Mouse (Mus musculus) mature B cell (primary cell): ENCODE data around the gene Gucy2e.

Source experiments
- in situ Hi-C: fragments of 300-500 bp; cut with MboI; formaldehyde crosslinking; loops from 2 replicates; pipeline ENCODE4 v1.14.3; 2019

Gene Gucy2e

GRCm38 (mm10) chr11:69236926-69237260, at the start of gene Gucy2e:
Gene Gucy2e (minus strand): TSS chr11:69237036.
- in situ Hi-C loops = no loop called here

DNA sequence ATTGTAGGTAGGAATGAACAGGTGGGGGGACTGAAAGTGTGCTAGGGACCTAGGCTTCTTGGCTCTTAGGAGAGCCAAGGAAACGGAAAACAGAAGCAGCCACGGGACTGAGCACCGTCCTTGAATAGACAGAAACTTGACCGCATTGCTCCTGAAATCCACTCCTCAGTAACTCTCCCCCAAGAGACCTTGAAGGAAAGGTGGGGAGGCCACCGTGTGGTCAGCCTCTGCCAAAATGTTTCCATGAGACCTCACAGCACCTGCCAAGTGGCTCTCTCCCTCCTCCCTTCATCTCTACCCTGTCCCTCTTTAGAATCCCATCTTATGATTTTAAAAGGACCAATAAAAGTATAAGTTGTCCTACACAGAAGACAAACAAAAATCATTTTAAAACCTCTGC, 40.4 kb upstream of the Gucy2e start:
- in situ Hi-C loops = no loop called here

- in situ Hi-C loops = no loop called here
These were observed 39.2 kb upstream of the Gucy2e start for GRCm38 (mm10) chr11:69276081-69276480.

DNA sequence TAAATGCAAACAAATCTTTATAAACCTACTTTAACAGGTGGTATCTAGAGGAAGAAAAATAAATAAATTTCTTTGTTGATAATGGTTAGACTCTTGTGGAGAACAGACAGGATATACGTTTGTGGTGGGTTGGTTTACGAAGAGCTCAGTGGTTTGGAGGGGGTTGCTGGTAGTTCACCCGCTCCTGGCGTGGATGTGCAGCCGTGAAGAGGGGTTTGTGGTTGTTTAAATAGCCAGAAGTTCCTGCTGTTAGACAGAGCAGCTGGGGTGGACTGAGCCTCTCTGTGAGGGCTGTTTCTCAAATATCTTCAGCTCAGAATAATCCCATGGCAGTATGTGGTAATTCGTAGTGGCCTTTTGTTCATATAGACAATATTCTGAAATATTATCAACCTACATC, 38.8 kb upstream of the Gucy2e start:
- in situ Hi-C loops = no loop called here

- in situ Hi-C loops = no loop called here
These were observed 35.4 kb upstream of the Gucy2e start for GRCm38 (mm10) chr11:69272122-69272740.

DNA sequence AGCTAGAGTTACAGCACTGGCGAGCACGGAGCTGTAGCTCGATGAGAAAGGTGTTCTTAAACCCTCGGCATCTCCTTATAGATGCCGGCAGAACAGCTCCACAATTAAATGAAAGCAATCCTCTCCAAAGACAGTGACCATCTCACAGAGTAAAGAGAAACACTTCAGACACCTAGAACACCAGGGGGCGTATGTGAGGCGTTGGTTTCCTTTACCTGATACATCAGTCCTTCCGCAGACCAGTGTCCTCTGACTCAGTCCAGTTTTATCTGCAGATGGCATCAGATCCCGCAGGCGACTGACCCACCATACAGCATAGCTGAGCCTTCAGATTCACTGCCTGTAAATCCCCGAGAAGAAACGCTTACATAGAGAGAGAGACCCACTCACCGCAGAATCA, 32.7 kb upstream of the Gucy2e start:
- in situ Hi-C loops = loop anchor here (5.0 to 10.0 kb wide), 2 partner anchors 113 to 255 kb away; no protein-coding TSS in a partner anchor

- in situ Hi-C loops = loop anchor here (5.0 to 10.0 kb wide), 2 partner anchors 114 to 257 kb away; no protein-coding TSS in a partner anchor
These were observed 31.3 kb upstream of the Gucy2e start for GRCm38 (mm10) chr11:69268100-69268499.

DNA sequence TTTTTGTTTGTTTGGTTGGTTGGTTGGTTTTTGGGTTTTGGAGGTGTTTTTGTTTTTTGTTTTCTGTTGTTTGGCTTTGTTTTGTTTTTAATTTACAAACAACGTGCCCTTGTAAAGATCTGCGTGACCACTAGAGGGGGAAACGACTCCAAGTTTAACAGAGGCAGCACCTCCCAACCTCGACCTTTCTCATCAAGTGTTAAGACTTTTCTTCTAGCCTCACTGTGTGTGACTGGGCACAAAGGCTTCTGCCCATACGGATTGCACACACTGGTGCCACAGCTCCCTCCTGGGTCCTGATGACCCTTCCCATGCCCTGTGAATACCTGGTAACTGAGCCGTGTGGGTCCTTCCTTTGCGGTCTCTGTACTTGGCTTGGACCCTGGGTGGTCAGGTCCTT, 30.5 kb upstream of the Gucy2e start:
- in situ Hi-C loops = loop anchor here (5.0 to 10.0 kb wide), 2 partner anchors 115 to 257 kb away; no protein-coding TSS in a partner anchor

GRCm38 (mm10) chr11:69266253-69266652, 29.4 kb upstream of the Gucy2e start:
- in situ Hi-C loops = loop anchor here (5.0 to 10.0 kb wide), 2 partner anchors 116 to 259 kb away; no protein-coding TSS in a partner anchor

GRCm38 (mm10) chr11:69265410-69265809, 28.6 kb upstream of the Gucy2e start:
- in situ Hi-C loops = loop anchor here (5.0 to 10.0 kb wide), 2 partner anchors 117 to 259 kb away; no protein-coding TSS in a partner anchor

DNA sequence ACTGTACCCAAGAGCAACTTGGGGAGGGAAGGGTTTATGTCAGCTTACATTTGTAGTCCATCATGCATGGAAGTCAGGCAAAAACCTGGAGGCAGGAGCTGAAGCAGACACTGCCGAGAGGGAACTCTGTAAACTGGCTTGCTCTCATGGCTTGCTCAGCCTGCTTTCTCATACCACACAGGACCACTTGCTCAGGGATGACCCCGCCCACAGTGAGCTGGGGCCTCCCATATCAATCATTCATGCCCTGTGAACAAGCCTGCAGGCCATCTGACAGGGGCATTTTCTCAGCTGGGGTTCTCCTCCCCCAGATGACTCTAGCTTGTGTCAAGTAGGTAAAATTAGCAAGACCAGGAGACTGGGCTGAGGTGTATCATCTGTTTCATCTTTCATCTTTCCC, 27.4 kb upstream of the Gucy2e start:
- in situ Hi-C loops = loop anchor here (10.0 kb wide), 1 partner anchor 261 kb away; no protein-coding TSS in a partner anchor

GRCm38 (mm10) chr11:69260111-69260510, 23.3 kb upstream of the Gucy2e start:
- in situ Hi-C loops = loop anchor here (10.0 kb wide), 1 partner anchor 265 kb away; no protein-coding TSS in a partner anchor

DNA sequence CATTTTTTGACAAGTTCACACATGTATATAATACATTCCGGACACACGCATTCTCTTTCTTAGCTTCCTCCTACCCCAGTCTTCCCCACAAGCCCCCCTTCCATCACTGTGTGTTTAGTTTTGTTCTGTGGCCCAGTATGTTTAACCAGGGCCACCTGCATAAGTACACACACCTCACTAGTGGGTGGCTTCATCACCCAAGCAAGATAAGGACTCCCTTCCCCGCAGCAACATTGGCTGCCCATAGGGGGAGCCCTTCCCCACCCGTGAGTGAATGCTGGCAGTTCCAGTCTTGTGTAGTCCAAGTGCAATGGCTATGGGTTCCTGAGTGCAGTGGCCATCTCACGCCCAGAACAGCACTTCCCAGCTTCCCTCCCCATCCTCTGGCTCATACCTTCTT, 21.5 kb upstream of the Gucy2e start:
- in situ Hi-C loops = no loop called here

GRCm38 (mm10) chr11:69257807-69258206, 21.0 kb upstream of the Gucy2e start:
- in situ Hi-C loops = no loop called here

DNA sequence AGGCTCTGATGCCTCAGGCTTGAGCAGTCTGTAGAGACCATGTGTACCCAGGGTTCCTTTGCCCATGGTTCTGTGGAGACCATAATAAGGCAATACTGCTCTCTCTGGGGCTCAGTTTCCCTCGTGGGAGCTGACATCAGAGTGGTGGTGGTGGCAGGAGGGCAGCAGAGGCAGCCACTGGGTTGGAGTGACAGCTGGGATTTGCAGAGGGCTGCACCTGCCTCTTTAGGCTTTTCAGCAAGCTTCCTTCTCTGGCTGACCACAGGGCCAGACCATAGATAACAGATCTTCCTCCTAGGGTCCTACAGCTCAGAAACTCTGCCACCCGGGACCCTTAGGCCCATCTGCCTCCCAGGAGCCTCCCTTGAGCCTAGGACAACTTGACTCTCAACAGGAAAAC, 20.2 kb upstream of the Gucy2e start:
- in situ Hi-C loops = no loop called here

DNA sequence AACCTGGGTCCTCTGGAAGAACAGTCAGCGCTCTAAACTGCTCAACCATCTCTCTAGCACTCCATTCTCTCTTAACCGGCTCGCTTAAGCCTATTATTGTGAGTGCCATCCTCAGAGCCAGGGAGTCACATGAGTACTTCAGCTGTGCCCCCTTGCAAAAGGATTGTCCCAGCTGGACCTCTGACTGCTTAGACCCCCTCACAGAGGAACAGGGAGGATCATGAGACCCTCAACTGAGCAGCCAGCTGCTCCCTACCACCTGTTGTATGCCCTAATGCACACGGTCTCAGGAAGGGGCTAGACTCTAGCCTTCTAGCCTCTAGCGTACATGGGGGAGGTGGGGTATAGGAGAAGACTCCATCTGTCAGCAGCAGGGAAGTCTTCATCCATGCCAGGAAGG, 18.0 kb upstream of the Gucy2e start:
- in situ Hi-C loops = no loop called here

GRCm38 (mm10) chr11:69253131-69253530, 16.3 kb upstream of the Gucy2e start:
- in situ Hi-C loops = no loop called here

GRCm38 (mm10) chr11:69251953-69252352, 15.1 kb upstream of the Gucy2e start:
- in situ Hi-C loops = no loop called here

DNA sequence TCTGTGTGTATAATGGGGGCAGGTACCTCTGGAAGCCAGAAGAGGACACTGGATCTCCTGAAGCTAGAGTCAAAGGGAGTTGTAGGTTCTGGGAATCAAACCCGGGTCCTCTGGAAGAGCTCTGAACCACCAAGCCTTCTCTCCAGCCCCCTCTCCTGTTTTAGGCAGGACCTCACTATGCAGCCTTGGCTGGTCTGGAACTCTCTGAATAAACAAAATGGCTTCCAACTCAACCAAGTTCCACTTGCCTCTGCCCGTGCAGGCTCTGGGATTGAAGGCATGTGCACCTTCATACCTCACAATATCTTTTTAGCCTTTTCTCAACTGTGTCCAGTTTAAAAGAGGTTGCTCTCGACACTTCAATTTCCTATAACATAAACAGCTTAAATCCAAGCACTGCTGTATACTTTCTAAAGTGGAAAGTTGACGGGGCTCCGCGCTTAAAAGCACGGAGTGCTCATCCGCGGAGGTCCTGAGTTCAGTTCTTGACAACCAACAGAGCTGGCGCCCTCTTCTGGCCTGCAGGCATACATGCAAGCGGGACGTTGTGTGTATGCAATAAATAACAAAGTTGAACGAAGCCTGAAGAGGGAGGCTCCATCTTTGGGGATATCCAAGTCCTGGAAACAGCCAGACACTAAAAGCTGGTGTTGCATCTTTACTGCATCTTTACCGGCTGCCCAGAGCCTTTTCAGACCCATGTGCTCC, 14.5 kb upstream of the Gucy2e start:
- in situ Hi-C loops = no loop called here

GRCm38 (mm10) chr11:69250106-69250505, 13.3 kb upstream of the Gucy2e start:
- in situ Hi-C loops = no loop called here

DNA sequence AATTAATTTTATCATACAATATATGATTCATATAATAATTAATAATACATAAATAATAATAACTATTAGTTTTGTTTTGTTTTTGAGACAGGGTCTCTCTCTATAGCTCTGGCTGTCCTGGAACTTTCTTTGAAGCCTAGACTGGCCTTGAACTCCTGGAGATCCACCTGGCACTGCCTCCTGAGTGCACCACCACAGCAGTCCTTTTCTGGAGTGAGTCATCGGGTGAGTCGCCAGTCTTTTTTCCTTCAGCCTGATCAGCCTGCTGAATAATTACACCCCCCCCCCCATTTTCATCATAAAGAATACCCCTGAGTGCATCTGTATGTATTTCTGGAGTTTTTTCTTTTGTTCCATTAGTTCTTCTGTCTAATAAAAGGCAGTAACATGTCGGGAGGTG, 12.3 kb upstream of the Gucy2e start:
- in situ Hi-C loops = no loop called here

GRCm38 (mm10) chr11:69245643-69246042, 8.8 kb upstream of the Gucy2e start:
- in situ Hi-C loops = no loop called here

DNA sequence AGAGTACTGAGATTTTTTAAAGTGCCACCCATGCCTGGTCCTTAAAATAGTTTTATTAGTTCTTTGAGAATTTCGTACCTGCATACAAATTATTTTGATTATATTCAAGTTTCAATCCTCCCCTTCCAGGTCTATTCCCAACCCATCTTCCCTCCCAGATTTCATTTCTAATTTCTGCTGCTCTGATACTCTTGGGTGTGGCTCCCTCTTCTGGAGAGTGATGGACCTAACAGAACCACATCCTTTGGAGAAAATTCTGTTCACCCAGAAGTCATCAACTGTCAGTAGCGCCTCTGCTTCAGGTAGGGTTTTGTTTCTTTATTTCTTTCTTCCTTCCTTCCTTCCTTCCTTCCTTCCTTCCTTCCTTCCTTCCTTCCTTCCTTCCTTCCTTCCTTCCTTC, 8.1 kb upstream of the Gucy2e start:
- in situ Hi-C loops = no loop called here
